Mouse (Mus musculus) heart, embryonic 13.5 days (tissue): ENCODE results near the gene Lrrc28. TPM values are rescaled to one million over a fixed set of nuclear protein-coding genes. Genes with fewer than 3 reads are reported as not detected.

ENCODE experiments used
- ATAC-seq: fragments of 200-750 bp; cut with Nextera tagmentation; 2 replicates; pipeline ENCODE4 v1.8.0; 2017; ENCODE audit warnings: moderate TSS enrichment; ENCODE audit not compliant: insufficient number of reproducible peaks, low FRiP score, low TSS enrichment; ENCODE audit errors: extremely low read depth
- H3K27ac ChIP-seq: fragments of 300-500 bp; sonication (generic); replicated peaks from 2 replicates; pipeline ENCODE4 v1.5.1; 2015; ENCODE audit warnings: moderate library complexity, mild to moderate bottlenecking, inconsistent platforms
- H3K27me3 ChIP-seq: fragments of 300-500 bp; sonication (generic); replicated peaks from 2 replicates; pipeline ENCODE4 v1.6.1; 2015; ENCODE audit warnings: mild to moderate bottlenecking, inconsistent platforms
- H3K36me3 ChIP-seq: fragments of 300-500 bp; sonication (generic); 2 replicates; pipeline ENCODE4 v1.6.1; 2015; ENCODE audit warnings: mild to moderate bottlenecking, inconsistent platforms
- H3K4me1 ChIP-seq: fragments of 300-500 bp; sonication (generic); 2 replicates; pipeline ENCODE4 v1.6.1; 2015; ENCODE audit warnings: inconsistent platforms
- H3K4me2 ChIP-seq: fragments of 300-500 bp; sonication (generic); 2 replicates; pipeline ENCODE4 v1.6.1; 2015; ENCODE audit warnings: inconsistent platforms, mild to moderate bottlenecking, moderate library complexity
- H3K4me3 ChIP-seq: fragments of 300-500 bp; sonication (generic); 2 replicates; pipeline ENCODE4 v1.5.1; 2015; ENCODE audit warnings: moderate library complexity, mild to moderate bottlenecking, inconsistent platforms
- H3K9ac ChIP-seq: fragments of 300-500 bp; sonication (generic); 2 replicates; pipeline ENCODE4 v1.6.1; 2015; ENCODE audit warnings: inconsistent platforms, mild to moderate bottlenecking, moderate library complexity
- H3K9me3 ChIP-seq: fragments of 300-500 bp; sonication (generic); 2 replicates; pipeline ENCODE4 v1.6.1; 2016; ENCODE audit warnings: inconsistent platforms
- WGBS: fragments of 180-500 bp; shearing (Covaris S2); methylation state at CpG from one replicate; pipeline ENCODE4 v1.1.7; 2015; ENCODE audit warnings: mixed read lengths; 5-methylcytosine and 5-hydroxymethylcytosine counted together
- polyA plus RNA-seq: library from polyadenylated mRNA; unstranded; fragments of >200 nt; fragmentation: Nextera tagmentation; extraction: Ambion mirVana; gene quantifications from 2 replicates; pipeline ENCODE4 v1.2.1, GENCODE M21; 2015

The Lrrc28 gene
- 8.7 and 11.7 TPM in 2 replicates for polyA plus RNA-seq

DNA sequence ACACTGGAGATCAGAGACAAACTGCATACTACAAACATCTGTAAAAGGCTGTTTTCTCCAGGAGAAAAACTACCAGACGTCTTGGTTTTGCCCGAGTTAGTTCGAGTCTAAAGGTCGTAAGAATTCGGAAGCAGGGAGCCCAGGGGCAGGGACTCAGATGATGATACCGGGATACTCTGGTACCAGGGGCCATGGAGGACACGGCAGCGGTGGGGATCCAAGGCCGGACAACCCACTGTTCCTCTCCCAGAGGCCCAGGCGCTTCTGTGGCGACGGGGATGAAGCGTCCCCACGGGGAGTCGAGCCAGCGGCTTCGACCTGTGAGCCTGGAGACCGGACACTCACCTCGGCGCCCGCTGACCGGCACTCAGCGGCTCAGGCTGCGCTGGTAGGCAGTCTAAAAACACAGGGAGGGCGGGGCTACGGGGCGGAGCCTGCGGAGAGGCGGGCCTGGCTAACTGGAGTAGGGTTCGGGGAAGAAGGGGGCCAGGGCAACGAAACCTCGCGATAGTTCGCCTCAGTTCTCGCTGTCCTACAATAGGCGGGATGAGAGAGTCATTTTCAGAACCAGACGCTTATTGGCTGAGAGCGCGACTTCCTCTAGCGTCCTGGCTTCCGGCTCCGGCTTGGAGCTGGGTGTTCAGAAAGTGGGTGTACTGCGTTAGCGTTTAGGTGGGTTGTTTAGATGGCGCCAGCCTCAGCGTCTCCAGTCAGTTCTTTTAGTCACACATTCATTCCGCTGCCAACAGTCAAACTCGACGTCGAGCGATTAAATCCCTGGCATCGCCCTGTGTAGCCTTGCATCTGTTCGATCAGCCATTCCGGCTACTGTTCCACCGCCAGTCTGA is at the start of gene Lrrc28:
Gene Lrrc28 (minus strand): TSS at position 436 of the 848 bp plus-strand sequence.
- Histone ChIP-seq H3K27ac (peak within 1 kb of the TSS; percentile 77), H3K4me2 (peak within 1 kb of the TSS; percentile 83), H3K9me3 (no peaks in the 10 kb centered on the region), H3K9ac (peak within 1 kb of the TSS; percentile 91), H3K27me3 (no peaks in the 10 kb centered on the region), H3K36me3 (peaks cover 9% of the 10 kb centered on the region), H3K4me1 (peaks cover 37% of the 10 kb centered on the region), H3K4me3 (peak within 1 kb of the TSS; percentile 60)
- peak; percentile 99 for ATAC-seq
- under 1% methylated on average over 55 of the region's 55 CpGs for WGBS

DNA sequence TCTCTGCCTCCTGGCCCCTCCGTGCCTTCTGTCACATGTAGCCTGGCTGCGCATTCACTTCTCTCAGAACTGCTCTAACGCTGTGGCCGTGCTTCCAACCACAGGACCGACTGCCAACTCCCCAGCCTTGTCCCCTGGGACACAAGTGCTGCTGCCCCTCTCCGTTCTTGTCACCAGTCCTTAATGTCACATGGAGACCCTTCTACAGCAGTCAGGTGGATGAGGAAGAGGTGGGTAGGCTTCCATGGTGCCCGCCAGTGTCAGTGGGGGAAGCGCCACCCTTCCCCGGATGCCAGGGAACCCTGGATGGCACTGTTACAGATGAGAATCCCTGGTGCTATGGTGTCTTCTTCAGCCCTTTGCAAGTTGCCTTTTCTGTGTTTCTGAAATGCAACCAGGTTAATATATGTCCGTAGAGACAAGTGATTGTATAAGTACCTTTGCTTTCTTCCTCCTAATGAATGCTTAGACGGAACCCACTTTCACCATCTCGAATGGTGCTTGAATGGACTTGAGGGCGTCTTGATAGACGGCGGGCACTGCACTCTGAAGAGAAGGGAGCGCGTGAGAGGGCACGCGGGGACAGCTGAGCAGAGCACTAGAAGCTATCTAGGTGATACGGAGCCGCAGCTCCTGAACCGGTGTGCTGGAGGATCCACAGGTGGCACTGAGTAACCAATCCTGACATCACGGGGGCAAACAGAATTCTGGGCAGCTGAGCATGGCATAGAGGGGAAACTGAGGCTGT is 47.9 kb upstream of the Lrrc28 start:
- ATAC-seq, result no peak
- H3K9ac ChIP-seq, result no peak overlapping the region

GRCm38 (mm10) chr7:67692141-67692540 is 47.1 kb upstream of the Lrrc28 start:
- ATAC-seq, result no peak
- H3K4me2 ChIP-seq, result no peak overlapping the region
- no peak overlapping the region for H3K4me3 ChIP-seq
- H3K9ac ChIP-seq, result no peak overlapping the region
- peaks cover 46% of the 10 kb centered on the region for H3K4me1 ChIP-seq
- H3K27ac ChIP-seq, result peak overlapping the region; percentile 30; the same call in 1 of the 2 replicates
- no peaks in the 10 kb centered on the region for H3K9me3 ChIP-seq
- WGBS, result 27% methylated on average over 3 of the region's 3 CpGs
- H3K36me3 ChIP-seq, result peaks cover 21% of the 10 kb centered on the region; the same call in 1 of the 2 replicates
- no peaks in the 10 kb centered on the region for H3K27me3 ChIP-seq

More for the DNA sequence above, 47.9 kb upstream of the Lrrc28 start:
- H3K27ac ChIP-seq, result no peak overlapping the region
- no peak overlapping the region for H3K4me2 ChIP-seq
- 84% methylated on average over 23 of the region's 23 CpGs for WGBS
- H3K4me1 ChIP-seq, result peaks cover 46% of the 10 kb centered on the region
- peaks cover 22% of the 10 kb centered on the region for H3K36me3 ChIP-seq
- H3K27me3 ChIP-seq, result no peaks in the 10 kb centered on the region
- no peaks in the 10 kb centered on the region for H3K9me3 ChIP-seq
- H3K4me3 ChIP-seq, result no peak overlapping the region

- Histone ChIP-seq H3K9ac (peak overlapping the region; percentile 54; the same call in 1 of the 2 replicates), H3K4me3 (no peak overlapping the region), H3K4me2 (no peak overlapping the region), H3K27me3 (no peaks in the 10 kb centered on the region), H3K27ac (peak overlapping the region; percentile 70), H3K9me3 (no peaks in the 10 kb centered on the region), H3K4me1 (peaks cover 46% of the 10 kb centered on the region), H3K36me3 (peaks cover 21% of the 10 kb centered on the region; the same call in 1 of the 2 replicates)
- WGBS, result 29% methylated on average over 6 of the region's 6 CpGs
- no peak for ATAC-seq
Observed at GRCm38 (mm10) chr7:67691036-67691435, 46.0 kb upstream of the Lrrc28 start.

GRCm38 (mm10) chr7:67689793-67690192 is 44.7 kb upstream of the Lrrc28 start:
- H3K27ac ChIP-seq, result no peak overlapping the region
- H3K4me1 ChIP-seq, result peaks cover 46% of the 10 kb centered on the region
- WGBS, result 71% methylated on average over 7 of the region's 7 CpGs
- no peak overlapping the region for H3K4me2 ChIP-seq
- no peaks in the 10 kb centered on the region for H3K27me3 ChIP-seq
- H3K36me3 ChIP-seq, result peaks cover 32% of the 10 kb centered on the region
- H3K9me3 ChIP-seq, result no peaks in the 10 kb centered on the region; the same call in 1 of the 2 replicates
- no peak overlapping the region for H3K4me3 ChIP-seq
- no peak overlapping the region for H3K9ac ChIP-seq
- ATAC-seq, result no peak

DNA sequence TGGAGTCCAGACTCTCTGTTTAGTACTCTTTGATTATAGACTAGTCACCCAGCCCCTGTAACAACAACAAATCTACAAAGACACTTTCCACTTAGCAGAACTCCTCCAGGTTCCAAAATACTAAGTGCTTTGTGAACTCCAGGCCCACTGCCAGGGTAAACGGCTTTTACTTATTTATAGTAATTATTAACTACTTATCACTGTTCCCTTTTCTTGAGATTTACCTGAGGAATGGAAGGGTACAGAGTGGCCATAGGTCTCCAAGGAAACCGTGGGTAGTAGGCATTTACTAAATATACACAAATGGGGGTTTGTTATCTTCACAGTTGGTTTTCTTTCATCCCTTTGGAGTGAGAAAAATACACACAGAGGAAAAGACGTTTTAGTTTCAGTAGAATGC is 43.2 kb upstream of the Lrrc28 start:
- Histone ChIP-seq H3K9me3 (no peaks in the 10 kb centered on the region; the same call in 1 of the 2 replicates), H3K4me2 (no peak overlapping the region), H3K9ac (no peak overlapping the region), H3K27me3 (no peaks in the 10 kb centered on the region), H3K36me3 (peaks cover 36% of the 10 kb centered on the region), H3K27ac (no peak overlapping the region), H3K4me1 (peaks cover 42% of the 10 kb centered on the region), H3K4me3 (no peak overlapping the region)
- 18% methylated on average over 3 of the region's 3 CpGs for WGBS
- no peak for ATAC-seq

- H3K27me3 ChIP-seq, result no peaks in the 10 kb centered on the region
- no peak for ATAC-seq
- WGBS, result 91% methylated on average over 3 of the region's 3 CpGs
- peaks cover 26% of the 10 kb centered on the region for H3K4me1 ChIP-seq
- H3K9ac ChIP-seq, result no peak overlapping the region
- H3K4me2 ChIP-seq, result no peak overlapping the region
- no peak overlapping the region for H3K27ac ChIP-seq
- no peaks in the 10 kb centered on the region; the same call in 1 of the 2 replicates for H3K9me3 ChIP-seq
- H3K4me3 ChIP-seq, result no peak overlapping the region
- peaks cover 42% of the 10 kb centered on the region for H3K36me3 ChIP-seq
Observed at GRCm38 (mm10) chr7:67686545-67686944, 41.5 kb upstream of the Lrrc28 start.

DNA sequence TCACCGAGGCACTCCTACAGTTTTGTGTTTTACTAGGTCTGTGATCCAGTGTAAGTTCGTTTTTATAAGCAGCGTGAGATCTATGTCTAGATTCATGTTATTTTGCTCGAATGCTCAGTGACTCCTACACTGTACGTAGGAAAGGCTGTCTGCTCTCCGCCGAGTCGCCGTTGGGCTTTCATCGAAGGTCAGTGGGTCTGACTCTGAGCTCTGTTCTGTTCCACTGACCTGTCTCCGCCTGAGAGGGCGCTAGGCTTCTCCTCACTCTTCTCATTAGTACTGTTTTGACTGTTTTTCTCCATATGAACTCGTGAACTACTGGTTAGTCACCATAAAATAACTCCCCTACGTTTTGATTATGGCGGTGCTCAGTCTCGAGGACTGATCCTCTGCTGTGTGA is 37.9 kb upstream of the Lrrc28 start:
- Histone ChIP-seq H3K36me3 (peaks cover 55% of the 10 kb centered on the region), H3K9ac (no peak overlapping the region), H3K27ac (no peak overlapping the region), H3K4me3 (no peak overlapping the region), H3K9me3 (no peaks in the 10 kb centered on the region; the same call in 1 of the 2 replicates), H3K4me1 (0 out of 2 replicates have a peak, but pooled peaks cover 4% of the 10 kb centered on the region), H3K27me3 (no peaks in the 10 kb centered on the region), H3K4me2 (no peak overlapping the region)
- 72% methylated on average over 16 of the region's 16 CpGs for WGBS
- ATAC-seq, result no peak

- Histone ChIP-seq H3K9ac (no peak overlapping the region), H3K4me2 (no peak overlapping the region), H3K4me1 (peaks cover 4% of the 10 kb centered on the region; the same call in 1 of the 2 replicates), H3K9me3 (no peaks in the 10 kb centered on the region; the same call in 1 of the 2 replicates), H3K27me3 (no peaks in the 10 kb centered on the region), H3K27ac (no peak overlapping the region), H3K36me3 (peaks cover 55% of the 10 kb centered on the region), H3K4me3 (no peak overlapping the region)
- no peak for ATAC-seq
- WGBS, result 69% methylated on average over 9 of the region's 9 CpGs
Observed at GRCm38 (mm10) chr7:67681078-67681477, 36.0 kb upstream of the Lrrc28 start.

DNA sequence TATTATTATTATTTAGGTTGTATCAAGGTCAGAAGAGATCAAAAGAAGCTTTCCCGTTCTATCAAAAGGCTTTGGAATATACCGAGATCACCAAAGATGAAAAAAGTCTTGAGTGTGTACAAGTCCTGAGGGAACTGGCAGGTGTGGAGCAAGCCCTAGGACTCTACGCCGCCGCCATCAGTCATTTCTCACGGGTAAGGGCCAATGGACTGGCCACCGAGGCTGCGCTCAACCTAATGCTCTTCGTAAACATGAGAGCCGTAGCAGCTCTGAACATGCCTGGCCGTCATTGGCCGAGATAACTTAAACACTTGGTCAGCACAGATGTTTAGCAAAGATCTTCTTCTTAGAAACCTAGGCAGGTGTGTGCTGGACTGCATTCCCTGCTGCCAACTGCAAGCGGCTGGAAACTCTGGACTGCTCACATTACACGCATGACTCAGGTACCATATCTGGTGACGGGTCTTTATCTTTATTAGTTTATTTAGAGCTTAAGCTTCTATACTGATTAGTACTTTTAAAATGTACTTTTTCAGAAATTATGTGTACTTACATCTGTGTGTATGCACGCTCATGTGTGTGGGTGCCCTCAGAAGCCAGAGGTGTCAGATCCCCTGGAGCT is 33.9 kb upstream of the Lrrc28 start:
- Histone ChIP-seq H3K27me3 (no peaks in the 10 kb centered on the region), H3K27ac (no peak overlapping the region), H3K4me3 (no peak overlapping the region), H3K9ac (no peak overlapping the region), H3K9me3 (no peaks in the 10 kb centered on the region), H3K4me2 (no peak overlapping the region), H3K4me1 (peaks cover 19% of the 10 kb centered on the region), H3K36me3 (peaks cover 36% of the 10 kb centered on the region)
- 86% methylated on average over 16 of the region's 16 CpGs for WGBS
- ATAC-seq, result no peak

DNA sequence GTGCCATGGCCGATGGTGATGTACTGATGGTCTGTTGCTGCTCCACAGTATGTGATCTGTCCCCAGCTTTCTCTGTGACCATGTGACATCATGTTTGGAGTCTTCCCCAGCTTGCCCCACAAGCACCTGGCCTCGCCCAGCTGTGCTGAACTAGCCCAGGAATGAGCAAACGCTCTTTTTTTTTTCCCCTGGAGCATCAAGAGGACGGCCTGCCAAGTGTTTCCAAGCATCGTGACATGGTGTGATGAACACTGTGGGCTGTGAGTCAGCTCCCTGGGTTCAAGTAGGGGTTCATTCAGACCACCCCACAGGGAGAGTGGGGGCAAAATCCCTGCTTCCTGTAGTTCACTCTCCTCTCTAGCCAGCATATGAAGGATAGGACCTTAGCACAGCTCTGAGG is 28.6 kb upstream of the Lrrc28 start:
- H3K36me3 ChIP-seq, result peaks cover 25% of the 10 kb centered on the region
- ATAC-seq, result no peak
- H3K27ac ChIP-seq, result no peak overlapping the region
- 80% methylated on average over 5 of the region's 5 CpGs for WGBS
- H3K4me3 ChIP-seq, result no peak overlapping the region
- H3K9ac ChIP-seq, result no peak overlapping the region
- H3K27me3 ChIP-seq, result no peaks in the 10 kb centered on the region
- peaks cover 29% of the 10 kb centered on the region for H3K4me1 ChIP-seq
- H3K4me2 ChIP-seq, result no peak overlapping the region
- no peaks in the 10 kb centered on the region for H3K9me3 ChIP-seq
